Mouse (Mus musculus): ENCODE data around the gene Fam69a.

DNA sequence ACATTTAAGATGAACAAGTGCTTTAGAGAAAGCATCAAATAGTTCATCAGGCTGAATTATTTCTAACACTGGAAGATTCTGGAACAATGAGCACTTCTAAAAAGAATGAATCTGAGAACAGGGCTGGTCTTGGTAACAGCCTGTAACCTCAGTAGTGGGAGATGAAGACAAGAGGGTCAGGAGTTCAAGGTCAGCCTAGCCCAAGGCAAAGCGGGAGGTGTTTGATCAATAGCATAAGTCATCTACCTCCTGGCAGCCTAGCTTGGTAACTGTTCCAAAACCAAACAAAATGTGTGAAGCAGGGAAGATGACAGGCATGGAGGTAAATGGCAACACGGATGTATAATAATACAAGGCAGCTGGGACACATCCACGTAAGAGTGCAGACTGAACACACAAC, 122.9 kb downstream of the Fam69a start:
- TF ChIP-seq CTCF (IDR thresholded peaks at IDR 0.05; ENCODE audit: low read depth) (no peak), EP300 (IDR thresholded peaks at IDR 0.05; ENCODE audit: low read depth) (no peak)
